Mouse (Mus musculus) hindlimb bud, embryonic 11.5 days (tissue): ENCODE measurements around the gene Cct4.

ENCODE experiments used
- DNase-seq: peaks from one replicate; pipeline ENCODE4 v3.0.0-alpha.2; 2012; ENCODE audit warnings: low read depth, low spot score; ENCODE audit errors: extremely low spot score

The Cct4 gene

GRCm38 (mm10) chr11:22981984-22982757 lies 8.1 kb upstream of the Cct4 start, which contains the start of the genes Gm28048 and Commd1:
Gene Gm28048, minus strand, starts transcription at chr11:22982090.
Gene Commd1, minus strand, starts transcription at chr11:22982382.
- peak; percentile 77 for DNase-seq

- no peak for DNase-seq
These were observed 7.5 kb upstream of the Cct4 start for GRCm38 (mm10) chr11:22982846-22983245.

- DNase-seq: no peak
These were observed 4.8 kb upstream of the Cct4 start for GRCm38 (mm10) chr11:22985510-22985909.

GRCm38 (mm10) chr11:22987357-22987756 lies 3.0 kb upstream of the Cct4 start:
- DNase-seq: no peak

- no peak for DNase-seq
These were observed 533 bp upstream of the Cct4 start for GRCm38 (mm10) chr11:22989786-22990185.

GRCm38 (mm10) chr11:22991218-22991835 lies 1.0 kb downstream of the Cct4 start:
- DNase-seq: no peak

GRCm38 (mm10) chr11:22994271-22994670 lies 4.0 kb downstream of the Cct4 start:
- DNase-seq: no peak

GRCm38 (mm10) chr11:22995461-22995860 lies 5.1 kb downstream of the Cct4 start:
- no peak for DNase-seq

- DNase-seq: no peak
These were observed 8.0 kb downstream of the Cct4 start for GRCm38 (mm10) chr11:22998308-22998707.

GRCm38 (mm10) chr11:23005276-23005675 lies 15.0 kb downstream of the Cct4 start:
- DNase-seq: no peak

GRCm38 (mm10) chr11:23007166-23007480 lies 16.8 kb downstream of the Cct4 start:
- no peak for DNase-seq

GRCm38 (mm10) chr11:23007481-23008180 lies 17.3 kb downstream of the Cct4 start, which contains the start of gene Fam161a:
Gene Fam161a, plus strand, starts transcription at chr11:23007531.
- peak; percentile 86 for DNase-seq

- DNase-seq: no peak
These were observed 18.0 kb downstream of the Cct4 start for GRCm38 (mm10) chr11:23008181-23008823.

GRCm38 (mm10) chr11:23008824-23009200 lies 18.5 kb downstream of the Cct4 start:
- no peak for DNase-seq

GRCm38 (mm10) chr11:23013096-23013495 lies 22.8 kb downstream of the Cct4 start:
- no peak for DNase-seq

- no peak for DNase-seq
These were observed 23.4 kb downstream of the Cct4 start for GRCm38 (mm10) chr11:23013580-23014294.

GRCm38 (mm10) chr11:23014996-23015395 lies 24.7 kb downstream of the Cct4 start:
- DNase-seq: no peak

GRCm38 (mm10) chr11:23017943-23018342 lies 27.6 kb downstream of the Cct4 start:
- DNase-seq: no peak

- no peak for DNase-seq
These were observed 29.9 kb downstream of the Cct4 start for GRCm38 (mm10) chr11:23020116-23020770.

GRCm38 (mm10) chr11:23020841-23021240 lies 30.5 kb downstream of the Cct4 start:
- no peak for DNase-seq
